Mouse (Mus musculus): ENCODE measurements around the gene Zdhhc19.

GRCm38 (mm10) chr16:32568401-32568800, 72.3 kb downstream of the Zdhhc19 start:
- TF ChIP-seq TAL1 (IDR thresholded peaks at IDR 0.05; ENCODE audit: low read length) (no peak), GATA1 (IDR thresholded peaks at IDR 0.05; ENCODE audit: low read length) (no peak)

Data from erythroblast, embryonic 14.5 days (primary cell).